Mouse (Mus musculus) midbrain, embryonic 16.5 days (tissue): ENCODE measurements around the gene Gnpnat1. TPM values are rescaled to one million over a fixed set of nuclear protein-coding genes. Genes with fewer than 3 reads are reported as not detected.

Source experiments
- ATAC-seq: fragments of 200-750 bp; cut with Nextera tagmentation; 2 replicates; pipeline ENCODE4 v1.8.0; 2017; ENCODE audit warnings: moderate TSS enrichment
- H3K27ac ChIP-seq: fragments of 300-500 bp; sonication (generic); 2 replicates; pipeline ENCODE4 v1.5.1; 2014; ENCODE audit warnings: mild to moderate bottlenecking, low read length, mixed read lengths
- H3K27me3 ChIP-seq: fragments of 300-500 bp; sonication (generic); 2 replicates; pipeline ENCODE4 v1.6.1; 2014; ENCODE audit warnings: low read depth, low read length, mixed read lengths; ENCODE audit not compliant: control insufficient read depth, insufficient read depth
- H3K36me3 ChIP-seq: fragments of 300-500 bp; sonication (generic); 2 replicates; pipeline ENCODE4 v1.6.1; 2014; ENCODE audit warnings: mild to moderate bottlenecking, low read length, moderate library complexity, mixed read lengths; ENCODE audit not compliant: control insufficient read depth, insufficient read depth
- H3K4me1 ChIP-seq: fragments of 300-500 bp; sonication (generic); 2 replicates; pipeline ENCODE4 v1.6.1; 2014; ENCODE audit warnings: mild to moderate bottlenecking, low read length, mixed read lengths; ENCODE audit not compliant: control insufficient read depth, insufficient read depth
- H3K4me2 ChIP-seq: fragments of 300-500 bp; sonication (generic); 2 replicates; pipeline ENCODE4 v1.6.1; 2014; ENCODE audit warnings: mild to moderate bottlenecking, low read length, mixed read lengths
- H3K4me3 ChIP-seq: fragments of 300-500 bp; sonication (generic); 2 replicates; pipeline ENCODE4 v1.5.1; 2014; ENCODE audit warnings: low read depth, mild to moderate bottlenecking, low read length, moderate library complexity, mixed read lengths
- H3K9ac ChIP-seq: fragments of 300-500 bp; sonication (generic); 2 replicates; pipeline ENCODE4 v1.6.1; 2014; ENCODE audit warnings: low read depth, low read length, mixed read lengths
- H3K9me3 ChIP-seq: fragments of 300-500 bp; sonication (generic); replicated peaks from 2 replicates; pipeline ENCODE4 v1.6.1; 2014; ENCODE audit warnings: mild to moderate bottlenecking, low read length, mixed read lengths; ENCODE audit not compliant: control insufficient read depth, poor library complexity, severe bottlenecking
- WGBS: fragments of 180-500 bp; shearing (Covaris S2); extraction: QIAGEN DNeasy Blood & Tissue Kit; methylation state at CpG from one replicate; pipeline ENCODE4 v1.1.7; 2014; 5-methylcytosine and 5-hydroxymethylcytosine counted together
- microRNA-seq: library from miRNA; unstranded; fragments of <30 nt; microRNA quantifications from one replicate; pipeline ENCODE4, GENCODE M21; 2017
- polyA plus RNA-seq: library from polyadenylated mRNA; unstranded; fragments of >200 nt; fragmentation: Nextera tagmentation; extraction: Ambion mirVana; gene quantifications from 2 replicates; pipeline ENCODE4 v1.2.1, GENCODE M21; 2015

Gnpnat1 gene
- polyA plus RNA-seq, 1 experiment from 2014 or later, result 33.6 TPM

DNA sequence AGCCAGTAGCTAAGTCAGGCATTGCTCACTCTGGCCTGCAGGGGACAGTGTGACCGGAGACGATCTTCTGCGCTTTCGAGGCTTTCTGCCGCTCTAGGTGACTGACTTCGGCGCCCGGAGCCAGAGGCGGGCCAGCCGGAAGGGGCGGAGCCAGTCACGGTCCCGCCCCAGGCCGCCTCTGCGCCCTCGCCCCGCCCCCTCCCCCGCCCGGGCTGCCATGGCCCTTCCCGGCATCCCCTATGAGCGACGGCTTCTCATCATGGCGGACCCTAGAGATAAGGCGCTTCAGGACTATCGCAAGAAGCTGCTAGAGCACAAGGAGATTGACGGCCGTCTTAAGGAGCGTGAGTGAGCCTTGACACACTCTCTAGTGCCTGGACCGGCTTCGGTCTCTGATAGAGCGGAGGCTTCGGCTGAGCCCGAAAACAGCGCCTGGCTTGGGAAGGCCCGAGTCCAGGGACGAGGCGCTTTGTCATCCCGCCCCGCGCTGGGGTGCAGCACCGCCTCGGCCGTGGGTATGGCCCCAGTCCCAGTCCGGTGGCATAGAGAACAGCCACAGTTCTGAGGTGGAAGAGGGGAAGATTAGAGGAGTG is 75.0 kb downstream of the Gnpnat1 start, which contains the start of gene Psmc6:
TSS of gene Psmc6 (plus strand) at position 200 of the 593 bp plus-strand sequence.
- Histone ChIP-seq H3K9me3 (no peaks in the 10 kb centered on the region), H3K4me2 (peak within 1 kb of the TSS; percentile 82), H3K27me3 (no peaks in the 10 kb centered on the region), H3K4me1 (peaks cover 9% of the 10 kb centered on the region), H3K27ac (peak within 1 kb of the TSS; percentile 89), H3K9ac (peak within 1 kb of the TSS; percentile 88), H3K4me3 (peak within 1 kb of the TSS; percentile 98), H3K36me3 (peaks cover 9% of the 10 kb centered on the region)
- under 1% methylated on average over 43 of the region's 44 CpGs for WGBS
- peak; percentile 97 for ATAC-seq

DNA sequence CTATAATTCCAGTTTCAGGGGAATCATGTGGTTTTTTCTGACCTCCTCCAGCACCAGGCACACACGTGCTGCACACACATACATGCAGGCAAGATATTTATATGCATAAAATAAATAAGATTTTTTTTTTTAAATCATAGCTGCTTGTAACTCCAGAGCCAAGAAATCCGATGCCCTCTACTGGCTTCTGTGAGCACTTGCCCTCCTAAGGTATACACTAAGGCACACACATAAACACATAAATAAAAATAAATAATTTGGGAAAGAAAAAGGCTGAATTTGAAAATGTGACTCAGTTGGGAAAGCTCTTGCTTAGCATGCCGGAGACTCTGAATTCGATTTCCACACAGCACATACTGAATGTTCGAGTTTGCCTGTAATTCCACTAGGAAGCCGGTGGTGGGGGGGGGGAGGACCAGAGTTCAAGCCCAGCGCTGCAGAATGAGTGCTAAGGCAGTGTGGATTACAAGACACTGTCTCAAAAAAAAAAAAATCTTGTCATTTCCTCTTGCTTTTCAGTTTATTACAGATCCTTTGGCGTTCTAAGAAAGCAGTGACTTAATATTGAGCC is 75.6 kb downstream of the Gnpnat1 start:
- Histone ChIP-seq H3K4me2 (peak overlapping the region; percentile 51), H3K36me3 (peaks cover 9% of the 10 kb centered on the region), H3K9ac (peak overlapping the region; percentile 88), H3K4me1 (peaks cover 9% of the 10 kb centered on the region), H3K27ac (peak overlapping the region; percentile 63), H3K4me3 (peak overlapping the region; percentile 98), H3K9me3 (no peaks in the 10 kb centered on the region), H3K27me3 (no peaks in the 10 kb centered on the region)
- ATAC-seq, result peak; percentile 47
- 13% methylated on average over 8 of the region's 8 CpGs for WGBS

DNA sequence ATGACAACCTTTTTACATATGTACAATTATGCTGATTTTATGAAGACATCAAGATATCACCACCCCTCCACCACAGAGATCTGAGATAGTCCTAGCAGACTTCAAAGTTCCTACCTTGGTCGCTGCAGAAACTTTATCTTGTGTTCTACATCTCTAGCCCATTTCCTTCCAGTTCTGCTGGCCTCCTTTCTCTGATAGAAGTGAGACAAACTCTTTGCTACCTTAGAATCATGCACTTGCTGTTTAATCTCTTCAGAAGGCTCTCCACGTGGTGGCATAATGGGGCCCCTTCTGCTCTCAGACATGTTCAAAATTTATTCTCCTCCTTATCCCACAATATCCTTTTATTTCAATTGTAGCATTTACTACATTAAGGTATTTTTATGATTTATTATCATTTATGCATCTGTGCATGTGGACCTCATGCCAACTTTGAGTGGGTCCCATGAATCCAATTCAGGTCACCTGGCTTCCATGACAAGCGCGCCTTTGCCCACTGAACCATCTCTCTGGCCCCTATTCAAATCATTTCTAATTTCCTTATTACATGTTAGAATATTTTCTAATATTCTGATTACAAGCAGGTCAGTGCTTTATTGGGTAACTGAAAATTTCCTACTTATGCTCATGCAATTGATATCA is 76.5 kb downstream of the Gnpnat1 start:
- Histone ChIP-seq H3K9me3 (no peaks in the 10 kb centered on the region), H3K27ac (no peak overlapping the region), H3K27me3 (no peaks in the 10 kb centered on the region), H3K9ac (no peak overlapping the region), H3K4me1 (peaks cover 9% of the 10 kb centered on the region), H3K4me2 (no peak overlapping the region), H3K36me3 (peaks cover 9% of the 10 kb centered on the region), H3K4me3 (no peak overlapping the region)
- no peak for ATAC-seq
- 88% methylated on average over 4 of the region's 4 CpGs for WGBS

Small RNAs within 50 kb of the gene (microRNA-seq; reads per million reads assigned to microRNA genes)
- gene Gm25353, result not detected

Other genes starting within 250 kb of the Gnpnat1 start
- 15.2 and 16.9 TPM in 2 replicates for gene Gpr137c, start 185.2 kb downstream of the Gnpnat1 start, polyA plus RNA-seq
- 39.4 and 42.0 TPM in 2 replicates for gene Txndc16, start 184.6 kb downstream of the Gnpnat1 start, polyA plus RNA-seq
- 24.5 and 27.6 TPM in 2 replicates for gene Ero1l, start 86.1 kb downstream of the Gnpnat1 start, polyA plus RNA-seq
- gene Psmc6, start 75.1 kb downstream of the Gnpnat1 start, polyA plus RNA-seq, result 153 and 161 TPM in 2 replicates
- gene Styx, start 53.8 kb downstream of the Gnpnat1 start, polyA plus RNA-seq, result 62.9 and 64.0 TPM in 2 replicates
- 66.1 and 66.4 TPM in 2 replicates for gene Fermt2, start 125.2 kb upstream of the Gnpnat1 start, polyA plus RNA-seq